Mouse (Mus musculus) midbrain, embryonic 14.5 days (tissue): Measurements from ENCODE around the gene Ackr3. TPM values are rescaled to one million over a fixed set of nuclear protein-coding genes. Genes with fewer than 3 reads are reported as not detected.

Experiments
- ATAC-seq: fragments of 200-750 bp; cut with Nextera tagmentation; 2 replicates; pipeline ENCODE4 v1.8.0; 2017; ENCODE audit warnings: moderate number of reproducible peaks, moderate library complexity; ENCODE audit not compliant: low FRiP score, low TSS enrichment
- DNase-seq: peaks from one replicate; pipeline ENCODE4 v3.0.0-alpha.2; 2015
- H3K27ac ChIP-seq: fragments of 300-500 bp; sonication (generic); replicated peaks from 2 replicates; pipeline ENCODE4 v1.5.1; 2014; ENCODE audit warnings: mild to moderate bottlenecking, low read depth, low read length, moderate library complexity
- H3K27me3 ChIP-seq: fragments of 300-500 bp; sonication (generic); 2 replicates; pipeline ENCODE4 v1.6.1; 2014; ENCODE audit warnings: low read length, control low read depth, mixed read lengths; ENCODE audit not compliant: control insufficient read depth, insufficient read depth
- H3K36me3 ChIP-seq: fragments of 300-500 bp; sonication (generic); 2 replicates; pipeline ENCODE4 v1.6.1; 2014; ENCODE audit warnings: low read length, control low read depth; ENCODE audit not compliant: control insufficient read depth, insufficient read depth
- H3K4me1 ChIP-seq: fragments of 300-500 bp; sonication (generic); 2 replicates; pipeline ENCODE4 v1.6.1; 2014; ENCODE audit warnings: mild to moderate bottlenecking, antibody characterized with exemption, low read length, control low read depth; ENCODE audit not compliant: control insufficient read depth, insufficient read depth
- H3K4me2 ChIP-seq: fragments of 300-500 bp; sonication (generic); 2 replicates; pipeline ENCODE4 v1.6.1; 2014; ENCODE audit warnings: mild to moderate bottlenecking, low read length, moderate library complexity
- H3K4me3 ChIP-seq: fragments of 300-500 bp; sonication (generic); replicated peaks from 2 replicates; pipeline ENCODE4 v1.5.1; 2014; ENCODE audit warnings: low read depth, low read length
- H3K9ac ChIP-seq: fragments of 300-500 bp; sonication (generic); replicated peaks from 2 replicates; pipeline ENCODE4 v1.6.1; 2014; ENCODE audit warnings: mild to moderate bottlenecking, low read length, moderate library complexity
- H3K9me3 ChIP-seq: fragments of 300-500 bp; sonication (generic); 2 replicates; pipeline ENCODE4 v1.6.1; 2016; ENCODE audit warnings: low read length, control low read depth, mixed read lengths; ENCODE audit not compliant: control insufficient read depth
- WGBS: fragments of 180-500 bp; shearing (Covaris S2); extraction: QIAGEN DNeasy Blood & Tissue Kit; methylation state at CpG from one replicate; pipeline ENCODE4 v1.1.7; 2014; 5-methylcytosine and 5-hydroxymethylcytosine counted together
- polyA plus RNA-seq: library from polyadenylated mRNA; unstranded; fragments of >200 nt; fragmentation: Nextera tagmentation; extraction: Ambion mirVana; gene quantifications from 2 replicates; pipeline ENCODE4 v1.2.1, GENCODE M21; 2014

The Ackr3 gene
- polyA plus RNA-seq, 1 experiment from 2014 or later: 13.6 TPM

GRCm38 (mm10) chr1:90225603-90226254, 21.9 kb downstream of the Ackr3 start:
- H3K4me3 ChIP-seq: no peak overlapping the region
- H3K9ac ChIP-seq: no peak overlapping the region
- H3K4me1 ChIP-seq: peaks cover 44% of the 10 kb centered on the region
- no peaks in the 10 kb centered on the region for H3K9me3 ChIP-seq
- DNase-seq (no peak), ATAC-seq (no peak)
- no peaks in the 10 kb centered on the region for H3K36me3 ChIP-seq
- no peak overlapping the region for H3K27ac ChIP-seq
- H3K4me2 ChIP-seq: no peak overlapping the region
- 73% methylated on average over 9 of the region's 9 CpGs for WGBS
- no peaks in the 10 kb centered on the region; the same call in 1 of the 2 replicates for H3K27me3 ChIP-seq

- no peak overlapping the region for H3K27ac ChIP-seq
- 25% methylated on average over 12 of the region's 12 CpGs for WGBS
Observed at GRCm38 (mm10) chr1:90227684-90228322, 24.0 kb downstream of the Ackr3 start.

GRCm38 (mm10) chr1:90228323-90228697, 24.5 kb downstream of the Ackr3 start:
- Histone ChIP-seq H3K4me3 (no peak overlapping the region), H3K27ac (no peak overlapping the region), H3K4me2 (no peak overlapping the region), H3K4me1 (peaks cover 21% of the 10 kb centered on the region), H3K9me3 (no peaks in the 10 kb centered on the region), H3K9ac (no peak overlapping the region), H3K36me3 (no peaks in the 10 kb centered on the region), H3K27me3 (no peaks in the 10 kb centered on the region; the same call in 1 of the 2 replicates)
- DNase-seq (peak; percentile 61), ATAC-seq (no peak)
- WGBS: 44% methylated on average over 9 of the region's 9 CpGs

More at GRCm38 (mm10) chr1:90227684-90228322, 24.0 kb downstream of the Ackr3 start:
- Histone ChIP-seq H3K9me3 (no peaks in the 10 kb centered on the region), H3K4me1 (peaks cover 24% of the 10 kb centered on the region), H3K36me3 (no peaks in the 10 kb centered on the region), H3K9ac (no peak overlapping the region), H3K4me2 (no peak overlapping the region), H3K27me3 (no peaks in the 10 kb centered on the region; the same call in 1 of the 2 replicates), H3K4me3 (no peak overlapping the region)
- no peak; the same call in 1 of the 2 replicates for ATAC-seq
- peak; percentile 80 for DNase-seq

GRCm38 (mm10) chr1:90230611-90231010, 26.8 kb downstream of the Ackr3 start:
- H3K4me2 ChIP-seq: no peak overlapping the region
- no peak overlapping the region for H3K9ac ChIP-seq
- H3K4me1 ChIP-seq: peaks cover 37% of the 10 kb centered on the region
- no peaks in the 10 kb centered on the region for H3K9me3 ChIP-seq
- no peak overlapping the region for H3K27ac ChIP-seq
- ATAC-seq: no peak
- H3K27me3 ChIP-seq: no peaks in the 10 kb centered on the region
- WGBS: 63% methylated on average over 4 of the region's 4 CpGs
- H3K36me3 ChIP-seq: no peaks in the 10 kb centered on the region
- H3K4me3 ChIP-seq: no peak overlapping the region
- DNase-seq: no peak

- no peak overlapping the region for H3K27ac ChIP-seq
- H3K27me3 ChIP-seq: no peaks in the 10 kb centered on the region
- 80% methylated on average over 22 of the region's 22 CpGs for WGBS
- ATAC-seq: no peak
- H3K9ac ChIP-seq: no peak overlapping the region
- no peaks in the 10 kb centered on the region for H3K36me3 ChIP-seq
- no peak overlapping the region for H3K4me3 ChIP-seq
- DNase-seq: no peak
- H3K9me3 ChIP-seq: no peaks in the 10 kb centered on the region
- peaks cover 37% of the 10 kb centered on the region for H3K4me1 ChIP-seq
- H3K4me2 ChIP-seq: no peak overlapping the region
Observed at GRCm38 (mm10) chr1:90231591-90232490, 28.1 kb downstream of the Ackr3 start.

- Histone ChIP-seq H3K4me3 (no peak overlapping the region), H3K9ac (no peak overlapping the region), H3K9me3 (no peaks in the 10 kb centered on the region), H3K27ac (no peak overlapping the region), H3K4me2 (no peak overlapping the region), H3K36me3 (no peaks in the 10 kb centered on the region), H3K27me3 (no peaks in the 10 kb centered on the region), H3K4me1 (peaks cover 36% of the 10 kb centered on the region)
- ATAC-seq (no peak), DNase-seq (peak; percentile 19)
Observed at GRCm38 (mm10) chr1:90232491-90232885, 28.7 kb downstream of the Ackr3 start.

GRCm38 (mm10) chr1:90234620-90235054, 30.9 kb downstream of the Ackr3 start:
- Histone ChIP-seq H3K27me3 (no peaks in the 10 kb centered on the region), H3K36me3 (no peaks in the 10 kb centered on the region), H3K4me2 (no peak overlapping the region), H3K27ac (0 out of 2 replicates have a peak overlapping the region, but pooled peaks have one; percentile 32), H3K4me3 (no peak overlapping the region), H3K9me3 (no peaks in the 10 kb centered on the region), H3K9ac (no peak overlapping the region), H3K4me1 (peaks cover 18% of the 10 kb centered on the region)
- ATAC-seq: no peak
- DNase-seq: peak; percentile 21
- WGBS: 71% methylated on average over 11 of the region's 11 CpGs

GRCm38 (mm10) chr1:90236640-90237039, 32.9 kb downstream of the Ackr3 start:
- Histone ChIP-seq H3K4me1 (peaks cover 18% of the 10 kb centered on the region), H3K36me3 (no peaks in the 10 kb centered on the region), H3K9ac (no peak overlapping the region), H3K27ac (no peak overlapping the region), H3K4me2 (no peak overlapping the region), H3K9me3 (no peaks in the 10 kb centered on the region), H3K27me3 (no peaks in the 10 kb centered on the region), H3K4me3 (no peak overlapping the region)
- 88% methylated on average over 2 of the region's 2 CpGs for WGBS
- DNase-seq: no peak
- no peak for ATAC-seq
